Mouse (Mus musculus) neural tube, embryonic 11.5 days (tissue): ENCODE measurements around the gene Rpl27a. TPM values are rescaled to one million over a fixed set of nuclear protein-coding genes. Genes with fewer than 3 reads are reported as not detected.
A peak's percentile ranks its signal among the peaks of the same experiment; 100 is the strongest.

Experiments
- ATAC-seq: fragments of 200-750 bp; cut with Nextera tagmentation; 2 replicates; pipeline ENCODE4 v1.8.0; 2017; ENCODE audit warnings: moderate number of reproducible peaks, mild to moderate bottlenecking, moderate TSS enrichment, moderate library complexity; ENCODE audit not compliant: insufficient read depth, low FRiP score, low TSS enrichment
- DNase-seq: peaks from one replicate; pipeline ENCODE4 v3.0.0-alpha.2; 2015; ENCODE audit warnings: low spot score
- H3K27ac ChIP-seq: fragments of 300-500 bp; sonication (generic); 2 replicates; pipeline ENCODE4 v1.5.1; 2014; ENCODE audit warnings: low read depth, mild to moderate bottlenecking, low read length
- H3K27me3 ChIP-seq: fragments of 300-500 bp; sonication (generic); 2 replicates; pipeline ENCODE4 v1.6.1; 2014; ENCODE audit warnings: mild to moderate bottlenecking, low read length, mixed read lengths; ENCODE audit not compliant: control insufficient read depth, insufficient read depth
- H3K36me3 ChIP-seq: fragments of 300-500 bp; sonication (generic); 2 replicates; pipeline ENCODE4 v1.6.1; 2014; ENCODE audit warnings: mild to moderate bottlenecking, low read length, moderate library complexity, mixed read lengths; ENCODE audit not compliant: control insufficient read depth, insufficient read depth
- H3K4me1 ChIP-seq: fragments of 300-500 bp; sonication (generic); 2 replicates; pipeline ENCODE4 v1.6.1; 2014; ENCODE audit warnings: low read length, mixed read lengths; ENCODE audit not compliant: control insufficient read depth, insufficient read depth
- H3K4me2 ChIP-seq: fragments of 300-500 bp; sonication (generic); 2 replicates; pipeline ENCODE4 v1.6.1; 2014; ENCODE audit warnings: low read depth, mild to moderate bottlenecking, moderate library complexity
- H3K4me3 ChIP-seq: fragments of 300-500 bp; sonication (generic); 2 replicates; pipeline ENCODE4 v1.5.1; 2014; ENCODE audit warnings: low read depth, low read length
- H3K9ac ChIP-seq: fragments of 300-500 bp; sonication (generic); 2 replicates; pipeline ENCODE4 v1.6.1; 2014; ENCODE audit warnings: mild to moderate bottlenecking, low read length
- H3K9me3 ChIP-seq: fragments of 300-500 bp; sonication (generic); 2 replicates; pipeline ENCODE4 v1.6.1; 2016; ENCODE audit warnings: low read length; ENCODE audit not compliant: control insufficient read depth
- WGBS: fragments of 180-500 bp; shearing (Covaris S2); extraction: QIAGEN DNeasy Blood & Tissue Kit; methylation state at CpG from one replicate; pipeline ENCODE4 v1.1.7; 2014; 5-methylcytosine and 5-hydroxymethylcytosine counted together
- polyA plus RNA-seq: library from polyadenylated mRNA; unstranded; fragments of >200 nt; fragmentation: Nextera tagmentation; extraction: Ambion mirVana; gene quantifications from 2 replicates; pipeline ENCODE4 v1.2.1, GENCODE M21; 2014

Rpl27a gene
- polyA plus RNA-seq: 115 and 120 TPM in 2 replicates

GRCm38 (mm10) chr7:109518838-109519696, at the start of gene Rpl27a:
Gene Rpl27a (plus strand): TSS chr7:109519147.
- Histone ChIP-seq H3K27me3 (no peaks in the 10 kb centered on the region), H3K9ac (peak within 1 kb of the TSS; percentile 99), H3K4me3 (peak within 1 kb of the TSS; percentile 99), H3K4me2 (peak within 1 kb of the TSS; percentile 78), H3K4me1 (peaks cover 6% of the 10 kb centered on the region; the same call in 1 of the 2 replicates), H3K9me3 (no peaks in the 10 kb centered on the region), H3K27ac (peak within 1 kb of the TSS; percentile 90), H3K36me3 (peaks cover 8% of the 10 kb centered on the region)
- peak; percentile 94 for ATAC-seq
- DNase-seq: peak; percentile 99
- under 1% methylated on average over 70 of the region's 72 CpGs for WGBS

GRCm38 (mm10) chr7:109470700-109471099, 48.2 kb upstream of the Rpl27a start:
- H3K4me2 ChIP-seq: no peak overlapping the region
- no peaks in the 10 kb centered on the region for H3K4me1 ChIP-seq
- no peaks in the 10 kb centered on the region for H3K9me3 ChIP-seq
- ATAC-seq (no peak), DNase-seq (no peak)
- no peak overlapping the region for H3K4me3 ChIP-seq
- no peak overlapping the region for H3K9ac ChIP-seq
- WGBS: 79% methylated on average over 4 of the region's 4 CpGs
- no peak overlapping the region for H3K27ac ChIP-seq
- no peaks in the 10 kb centered on the region for H3K27me3 ChIP-seq
- no peaks in the 10 kb centered on the region for H3K36me3 ChIP-seq

GRCm38 (mm10) chr7:109477926-109478325, 41.0 kb upstream of the Rpl27a start:
- Histone ChIP-seq H3K9ac (no peak overlapping the region), H3K27me3 (no peaks in the 10 kb centered on the region), H3K4me2 (no peak overlapping the region), H3K36me3 (no peaks in the 10 kb centered on the region), H3K4me1 (no peaks in the 10 kb centered on the region), H3K9me3 (no peaks in the 10 kb centered on the region), H3K4me3 (no peak overlapping the region), H3K27ac (no peak overlapping the region)
- ATAC-seq (no peak), DNase-seq (no peak)
- 90% methylated on average over 3 of the region's 3 CpGs for WGBS

GRCm38 (mm10) chr7:109480765-109481197, 38.2 kb upstream of the Rpl27a start:
- 27% methylated on average over 7 of the region's 7 CpGs for WGBS
- no peaks in the 10 kb centered on the region for H3K4me1 ChIP-seq
- no peak overlapping the region for H3K4me3 ChIP-seq
- H3K9me3 ChIP-seq: no peaks in the 10 kb centered on the region
- no peak for ATAC-seq
- no peak overlapping the region for H3K27ac ChIP-seq
- H3K4me2 ChIP-seq: 0 out of 2 replicates have a peak overlapping the region, but pooled peaks have one; percentile 21
- H3K9ac ChIP-seq: no peak overlapping the region
- no peaks in the 10 kb centered on the region for H3K27me3 ChIP-seq
- DNase-seq: peak; percentile 50
- no peaks in the 10 kb centered on the region for H3K36me3 ChIP-seq

- H3K9me3 ChIP-seq: no peaks in the 10 kb centered on the region
- H3K27ac ChIP-seq: no peak overlapping the region
- H3K4me3 ChIP-seq: no peak overlapping the region
- no peaks in the 10 kb centered on the region for H3K4me1 ChIP-seq
- no peak overlapping the region for H3K9ac ChIP-seq
- no peak for DNase-seq
- H3K4me2 ChIP-seq: no peak overlapping the region
- no peak for ATAC-seq
- WGBS: 66% methylated on average over 5 of the region's 5 CpGs
- no peaks in the 10 kb centered on the region for H3K36me3 ChIP-seq
- no peaks in the 10 kb centered on the region for H3K27me3 ChIP-seq
These were observed 34.7 kb upstream of the Rpl27a start for GRCm38 (mm10) chr7:109484221-109484620.

- Histone ChIP-seq H3K27me3 (peaks cover 4% of the 10 kb centered on the region; the same call in 1 of the 2 replicates), H3K9ac (no peak overlapping the region), H3K9me3 (no peaks in the 10 kb centered on the region), H3K4me2 (peak overlapping the region; percentile 32; the same call in 1 of the 2 replicates), H3K36me3 (no peaks in the 10 kb centered on the region), H3K4me1 (peaks cover 3% of the 10 kb centered on the region; the same call in 1 of the 2 replicates), H3K4me3 (no peak overlapping the region), H3K27ac (no peak overlapping the region)
- DNase-seq (no peak), ATAC-seq (no peak)
- WGBS: 61% methylated on average over 18 of the region's 18 CpGs
These were observed 26.2 kb upstream of the Rpl27a start for GRCm38 (mm10) chr7:109492616-109493318.

GRCm38 (mm10) chr7:109493319-109494316, 25.3 kb upstream of the Rpl27a start:
- Histone ChIP-seq H3K9me3 (no peaks in the 10 kb centered on the region), H3K4me1 (peaks cover 3% of the 10 kb centered on the region; the same call in 1 of the 2 replicates), H3K4me3 (no peak overlapping the region), H3K4me2 (peak overlapping the region; percentile 32), H3K36me3 (no peaks in the 10 kb centered on the region), H3K9ac (peak overlapping the region; percentile 18; the same call in 1 of the 2 replicates), H3K27ac (no peak overlapping the region), H3K27me3 (peaks cover 4% of the 10 kb centered on the region; the same call in 1 of the 2 replicates)
- ATAC-seq (0 out of 2 replicates have a peak, but pooled peaks have one; percentile 61), DNase-seq (no peak)
- 16% methylated on average over 21 of the region's 21 CpGs for WGBS

GRCm38 (mm10) chr7:109497507-109497906, 21.4 kb upstream of the Rpl27a start:
- peaks cover 4% of the 10 kb centered on the region; the same call in 1 of the 2 replicates for H3K27me3 ChIP-seq
- no peak overlapping the region for H3K4me2 ChIP-seq
- peaks cover 3% of the 10 kb centered on the region; the same call in 1 of the 2 replicates for H3K4me1 ChIP-seq
- no peak for DNase-seq
- H3K9me3 ChIP-seq: no peaks in the 10 kb centered on the region
- WGBS: 49% methylated on average over 4 of the region's 4 CpGs
- no peak overlapping the region for H3K4me3 ChIP-seq
- H3K9ac ChIP-seq: no peak overlapping the region
- no peak overlapping the region for H3K27ac ChIP-seq
- H3K36me3 ChIP-seq: no peaks in the 10 kb centered on the region
- ATAC-seq: no peak
